Mouse (Mus musculus) stomach, embryonic 15.5 days (tissue): Measurements from ENCODE around the gene Ccdc175. TPM values are rescaled to one million over a fixed set of nuclear protein-coding genes. Genes with fewer than 3 reads are reported as not detected.

Experiments
- ATAC-seq: fragments of 200-750 bp; cut with Nextera tagmentation; 2 replicates; pipeline ENCODE4 v1.8.0; 2017; ENCODE audit warnings: low read depth, moderate number of reproducible peaks, moderate TSS enrichment; ENCODE audit not compliant: insufficient read depth, low FRiP score
- H3K27ac ChIP-seq: fragments of 300-500 bp; sonication (generic); 2 replicates; pipeline ENCODE4 v1.5.1; 2015; ENCODE audit warnings: mild to moderate bottlenecking, inconsistent platforms
- H3K27me3 ChIP-seq: fragments of 300-500 bp; sonication (generic); replicated peaks from 2 replicates; pipeline ENCODE4 v1.6.1; 2015; ENCODE audit warnings: inconsistent platforms
- H3K36me3 ChIP-seq: fragments of 300-500 bp; sonication (generic); 2 replicates; pipeline ENCODE4 v1.6.1; 2015; ENCODE audit warnings: inconsistent platforms
- H3K4me1 ChIP-seq: fragments of 300-500 bp; sonication (generic); 2 replicates; pipeline ENCODE4 v1.6.1; 2015; ENCODE audit warnings: inconsistent platforms
- H3K4me2 ChIP-seq: fragments of 300-500 bp; sonication (generic); 2 replicates; pipeline ENCODE4 v1.6.1; 2015; ENCODE audit warnings: mild to moderate bottlenecking, inconsistent platforms
- H3K4me3 ChIP-seq: fragments of 300-500 bp; sonication (generic); replicated peaks from 2 replicates; pipeline ENCODE4 v1.5.1; 2015; ENCODE audit warnings: inconsistent platforms
- H3K9ac ChIP-seq: fragments of 300-500 bp; sonication (generic); 2 replicates; pipeline ENCODE4 v1.6.1; 2015; ENCODE audit warnings: inconsistent platforms
- H3K9me3 ChIP-seq: fragments of 300-500 bp; sonication (generic); 2 replicates; pipeline ENCODE4 v1.6.1; 2016; ENCODE audit warnings: inconsistent platforms
- WGBS: fragments of 180-500 bp; shearing (Covaris S2); methylation state at CpG from one replicate; pipeline ENCODE4 v1.1.7; 2015; 5-methylcytosine and 5-hydroxymethylcytosine counted together
- polyA plus RNA-seq: library from polyadenylated mRNA; unstranded; fragments of >200 nt; fragmentation: Nextera tagmentation; extraction: Ambion mirVana; gene quantifications from 2 replicates; pipeline ENCODE4 v1.2.1, GENCODE M21; 2015

Gene Ccdc175
- polyA plus RNA-seq = not detected in 2 replicates

GRCm38 (mm10) chr12:72184929-72185328 is at the start of gene Ccdc175:
Ccdc175 (minus strand) TSS chr12:72185029.
- Histone ChIP-seq H3K36me3 (no peaks in the 10 kb centered on the region), H3K4me2 (no peak within 1 kb of the TSS), H3K27ac (no peak within 1 kb of the TSS), H3K4me1 (no peaks in the 10 kb centered on the region), H3K9ac (no peak within 1 kb of the TSS), H3K4me3 (no peak within 1 kb of the TSS), H3K9me3 (no peaks in the 10 kb centered on the region), H3K27me3 (no peaks in the 10 kb centered on the region)
- ATAC-seq = no peak
- WGBS = 75% methylated on average over 12 of the region's 12 CpGs

DNA sequence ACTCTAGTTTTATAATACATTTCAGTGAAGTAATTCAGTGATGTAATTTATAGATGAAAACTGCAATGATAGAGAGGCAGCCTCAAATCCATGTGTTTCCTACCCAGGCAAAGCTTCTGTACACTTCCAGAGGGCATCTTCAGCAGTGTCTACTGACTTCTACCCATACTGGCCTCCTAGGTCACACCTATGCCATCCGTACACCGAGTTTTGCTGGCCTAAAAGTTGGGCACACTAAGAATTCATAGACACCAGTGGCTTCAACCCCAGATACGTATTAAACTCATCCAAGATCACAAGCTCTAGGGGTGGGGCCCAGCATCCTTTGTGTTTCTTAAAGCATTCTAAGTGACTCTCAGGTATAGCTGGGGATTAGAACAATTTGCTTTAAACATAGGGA is 49.3 kb upstream of the Ccdc175 start:
- H3K27me3 ChIP-seq = peaks cover 24% of the 10 kb centered on the region
- H3K9me3 ChIP-seq = no peaks in the 10 kb centered on the region
- WGBS = 83% methylated on average over 3 of the region's 3 CpGs
- no peak overlapping the region for H3K4me3 ChIP-seq
- no peaks in the 10 kb centered on the region for H3K36me3 ChIP-seq
- H3K4me2 ChIP-seq = no peak overlapping the region
- ATAC-seq = no peak
- H3K9ac ChIP-seq = no peak overlapping the region
- 0 out of 2 replicates have a peak, but pooled peaks cover 10% of the 10 kb centered on the region for H3K4me1 ChIP-seq
- no peak overlapping the region for H3K27ac ChIP-seq

- no peak for ATAC-seq
- WGBS = 78% methylated on average over 19 of the region's 19 CpGs
Measured at GRCm38 (mm10) chr12:72232826-72233790, 48.3 kb upstream of the Ccdc175 start.

GRCm38 (mm10) chr12:72232176-72232575 is 47.3 kb upstream of the Ccdc175 start:
- no peaks in the 10 kb centered on the region for H3K36me3 ChIP-seq
- H3K27me3 ChIP-seq = peaks cover 13% of the 10 kb centered on the region
- no peak overlapping the region for H3K4me3 ChIP-seq
- H3K9ac ChIP-seq = no peak overlapping the region
- no peak for ATAC-seq
- H3K27ac ChIP-seq = no peak overlapping the region
- WGBS = 75% methylated on average over 3 of the region's 3 CpGs
- no peaks in the 10 kb centered on the region for H3K9me3 ChIP-seq
- H3K4me2 ChIP-seq = no peak overlapping the region
- H3K4me1 ChIP-seq = 0 out of 2 replicates have a peak, but pooled peaks cover 10% of the 10 kb centered on the region

More at GRCm38 (mm10) chr12:72232826-72233790, 48.3 kb upstream of the Ccdc175 start:
- Histone ChIP-seq H3K27ac (no peak overlapping the region), H3K4me2 (no peak overlapping the region), H3K4me3 (no peak overlapping the region), H3K9me3 (no peaks in the 10 kb centered on the region), H3K9ac (no peak overlapping the region), H3K36me3 (no peaks in the 10 kb centered on the region), H3K27me3 (peaks cover 22% of the 10 kb centered on the region), H3K4me1 (0 out of 2 replicates have a peak, but pooled peaks cover 10% of the 10 kb centered on the region)

DNA sequence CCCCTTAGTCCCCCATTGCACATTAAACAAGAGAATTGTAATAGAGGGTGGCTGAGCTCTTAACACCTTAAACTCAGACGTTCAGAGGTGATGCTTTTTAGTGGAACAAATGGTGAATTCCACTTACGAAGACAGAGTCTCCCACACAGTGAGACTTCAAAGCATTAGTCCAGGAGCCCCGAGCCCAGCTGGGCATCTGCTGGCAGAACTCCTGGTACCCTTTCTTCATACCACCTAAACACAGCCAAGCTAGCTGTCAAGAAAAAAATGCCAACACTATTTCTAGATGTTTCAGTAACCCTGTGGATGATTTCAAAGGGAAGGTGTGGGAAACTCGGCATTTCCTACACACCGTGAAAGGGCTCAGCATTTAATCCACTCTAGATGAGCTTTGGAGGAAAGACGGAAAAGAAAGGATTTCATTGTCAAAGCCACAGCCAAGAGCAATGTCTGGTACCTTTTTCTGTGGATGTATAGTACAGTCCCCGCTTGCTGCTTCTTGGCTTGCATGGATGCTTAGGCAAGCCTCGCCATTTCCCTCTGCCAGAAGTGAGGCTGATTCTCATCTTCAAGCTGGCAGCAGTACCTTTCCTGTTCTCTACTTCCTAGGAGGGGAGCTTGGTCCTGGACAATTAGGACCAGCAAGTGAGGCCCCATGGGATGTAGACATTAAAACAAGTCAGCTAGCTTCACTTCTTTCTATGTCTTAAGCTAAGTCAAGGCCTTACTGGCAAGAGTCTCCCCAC is 44.8 kb upstream of the Ccdc175 start:
- WGBS = 66% methylated on average over 8 of the region's 8 CpGs
- ATAC-seq = no peak

DNA sequence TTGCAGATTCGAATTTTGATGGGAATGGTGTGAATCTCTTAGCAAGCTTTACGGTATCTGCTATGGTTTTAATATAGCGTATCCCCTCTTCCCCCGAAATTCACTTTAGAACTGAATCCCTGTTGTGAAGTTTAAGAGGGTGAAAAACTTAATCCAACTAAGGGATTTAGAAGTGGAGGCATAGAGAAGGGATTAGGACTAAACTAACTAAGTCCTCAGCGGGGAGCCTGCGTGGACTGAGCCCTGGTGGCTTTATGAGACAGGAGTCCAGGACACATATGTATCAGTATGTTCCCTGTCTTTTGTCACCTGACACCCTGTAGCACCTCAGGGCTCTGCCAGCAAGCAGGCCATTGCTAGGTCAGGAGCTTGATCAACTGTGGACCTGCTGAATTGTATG is 42.9 kb upstream of the Ccdc175 start:
- no peak for ATAC-seq
- H3K9ac ChIP-seq = no peak overlapping the region
- 90% methylated on average over 6 of the region's 6 CpGs for WGBS

More for the DNA sequence above, 44.8 kb upstream of the Ccdc175 start:
- Histone ChIP-seq H3K9me3 (no peaks in the 10 kb centered on the region), H3K4me3 (no peak overlapping the region), H3K27ac (no peak overlapping the region), H3K4me2 (no peak overlapping the region), H3K36me3 (no peaks in the 10 kb centered on the region), H3K9ac (no peak overlapping the region), H3K27me3 (no peaks in the 10 kb centered on the region), H3K4me1 (no peaks in the 10 kb centered on the region)

DNA sequence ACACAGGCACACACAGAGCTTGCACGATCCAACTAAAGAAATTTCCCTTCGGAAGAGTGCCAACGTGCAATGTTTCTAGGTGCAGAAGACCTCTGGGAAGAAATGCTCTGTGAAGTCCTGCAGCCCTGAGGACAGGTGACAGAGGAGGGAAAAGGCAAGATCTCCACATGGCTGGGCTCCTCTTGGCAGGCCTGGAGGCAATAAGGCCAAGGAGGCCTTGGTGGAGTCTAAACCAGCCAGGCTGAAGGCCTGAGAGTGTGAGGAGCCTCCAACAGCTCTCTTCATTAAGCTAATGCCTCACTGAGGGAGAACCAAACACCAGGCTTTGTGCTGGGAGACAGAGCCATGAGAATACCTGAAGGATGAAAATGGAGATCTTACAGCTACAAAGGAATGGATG is 40.5 kb upstream of the Ccdc175 start:
- WGBS = 97% methylated on average over 3 of the region's 3 CpGs
- Histone ChIP-seq H3K27me3 (no peaks in the 10 kb centered on the region), H3K36me3 (no peaks in the 10 kb centered on the region), H3K4me2 (no peak overlapping the region), H3K4me3 (no peak overlapping the region), H3K9me3 (no peaks in the 10 kb centered on the region), H3K4me1 (no peaks in the 10 kb centered on the region), H3K27ac (no peak overlapping the region), H3K9ac (no peak overlapping the region)
- ATAC-seq = no peak

More for the DNA sequence above, 42.9 kb upstream of the Ccdc175 start:
- Histone ChIP-seq H3K4me1 (no peaks in the 10 kb centered on the region), H3K9me3 (no peaks in the 10 kb centered on the region), H3K27me3 (no peaks in the 10 kb centered on the region), H3K4me3 (no peak overlapping the region), H3K4me2 (no peak overlapping the region), H3K27ac (no peak overlapping the region), H3K36me3 (no peaks in the 10 kb centered on the region)

- H3K9ac ChIP-seq = no peak overlapping the region
- no peaks in the 10 kb centered on the region for H3K27me3 ChIP-seq
- WGBS = 91% methylated on average over 16 of the region's 16 CpGs
- no peak for ATAC-seq
- H3K9me3 ChIP-seq = no peaks in the 10 kb centered on the region
- no peak overlapping the region for H3K4me2 ChIP-seq
- no peaks in the 10 kb centered on the region for H3K36me3 ChIP-seq
- no peaks in the 10 kb centered on the region for H3K4me1 ChIP-seq
- H3K4me3 ChIP-seq = no peak overlapping the region
- H3K27ac ChIP-seq = no peak overlapping the region
Measured at GRCm38 (mm10) chr12:72223557-72224102, 38.8 kb upstream of the Ccdc175 start.

DNA sequence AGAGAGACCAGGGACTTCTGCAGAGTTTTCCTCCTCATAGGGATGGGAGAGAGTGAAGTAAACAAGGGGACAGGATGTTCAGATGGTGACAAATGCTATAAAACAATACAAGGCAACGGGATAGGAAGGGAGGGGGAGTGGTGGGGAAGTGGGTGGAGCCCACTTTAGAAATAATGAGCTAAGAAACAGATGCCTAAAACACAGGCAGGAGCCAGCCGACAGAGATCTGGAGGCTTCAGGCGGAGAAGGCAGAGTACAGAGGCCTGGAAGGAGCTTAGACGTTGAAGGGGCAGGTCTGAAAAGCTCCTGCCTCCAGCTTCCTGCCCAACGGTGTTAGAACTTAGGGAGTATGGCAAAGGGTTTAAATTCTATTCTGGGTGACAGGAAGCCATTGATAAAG is 28.7 kb upstream of the Ccdc175 start:
- Histone ChIP-seq H3K4me1 (no peaks in the 10 kb centered on the region), H3K4me2 (no peak overlapping the region), H3K9me3 (no peaks in the 10 kb centered on the region), H3K9ac (no peak overlapping the region), H3K27me3 (no peaks in the 10 kb centered on the region), H3K4me3 (no peak overlapping the region), H3K27ac (no peak overlapping the region), H3K36me3 (no peaks in the 10 kb centered on the region)
- ATAC-seq = no peak
- WGBS = 39% methylated on average over 5 of the region's 5 CpGs

DNA sequence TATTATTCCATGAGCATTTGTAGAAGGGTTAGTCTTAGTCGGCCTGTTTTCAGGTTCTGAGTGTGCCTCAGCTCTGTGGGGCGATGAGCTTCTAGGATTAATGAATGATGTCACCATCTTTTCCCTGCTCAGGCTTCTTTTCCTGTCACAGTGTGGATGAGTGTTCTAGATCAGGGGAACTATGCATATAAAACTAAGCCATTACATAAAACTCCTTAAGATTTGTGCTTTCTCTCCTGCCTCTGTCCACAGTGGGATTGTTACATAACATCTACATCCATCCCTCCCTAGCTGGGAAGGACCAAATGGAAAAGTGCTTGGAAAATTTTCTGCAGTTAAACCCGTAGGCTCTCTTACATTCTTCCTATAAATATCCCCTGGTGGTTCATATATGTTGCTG is 16.0 kb upstream of the Ccdc175 start:
- Histone ChIP-seq H3K27ac (no peak overlapping the region), H3K4me2 (no peak overlapping the region), H3K27me3 (no peaks in the 10 kb centered on the region), H3K36me3 (no peaks in the 10 kb centered on the region), H3K9me3 (no peaks in the 10 kb centered on the region), H3K9ac (no peak overlapping the region), H3K4me1 (no peaks in the 10 kb centered on the region), H3K4me3 (no peak overlapping the region)
- 89% methylated on average over 3 of the region's 3 CpGs for WGBS
- ATAC-seq = no peak

GRCm38 (mm10) chr12:72197925-72198486 is 13.2 kb upstream of the Ccdc175 start:
- H3K4me2 ChIP-seq = peak overlapping the region; percentile 21; the same call in 1 of the 2 replicates
- H3K27me3 ChIP-seq = no peaks in the 10 kb centered on the region
- ATAC-seq = peak; percentile 39; the same call in 1 of the 2 replicates
- H3K4me3 ChIP-seq = no peak overlapping the region
- no peaks in the 10 kb centered on the region for H3K9me3 ChIP-seq
- 38% methylated on average over 18 of the region's 18 CpGs for WGBS
- no peak overlapping the region for H3K9ac ChIP-seq
- H3K4me1 ChIP-seq = no peaks in the 10 kb centered on the region
- no peaks in the 10 kb centered on the region for H3K36me3 ChIP-seq
- no peak overlapping the region for H3K27ac ChIP-seq
